Mouse (Mus musculus) hindbrain, embryonic 12.5 days (tissue): Measurements from ENCODE around the gene Brinp1. TPM values are rescaled to one million over a fixed set of nuclear protein-coding genes. Genes with fewer than 3 reads are reported as not detected.

Experiments
- ATAC-seq: fragments of 200-750 bp; cut with Nextera tagmentation; 2 replicates; pipeline ENCODE4 v1.8.0; 2017; ENCODE audit warnings: moderate TSS enrichment; ENCODE audit not compliant: low FRiP score
- H3K27ac ChIP-seq: fragments of 300-500 bp; sonication (generic); 2 replicates; pipeline ENCODE4 v1.5.1; 2016; ENCODE audit warnings: mild to moderate bottlenecking
- H3K27me3 ChIP-seq: fragments of 300-500 bp; sonication (generic); 2 replicates; pipeline ENCODE4 v1.6.1; 2016; ENCODE audit warnings: mild to moderate bottlenecking
- H3K36me3 ChIP-seq: fragments of 300-500 bp; sonication (generic); 2 replicates; pipeline ENCODE4 v1.6.1; 2016; ENCODE audit warnings: mild to moderate bottlenecking
- H3K4me1 ChIP-seq: fragments of 300-500 bp; sonication (generic); 2 replicates; pipeline ENCODE4 v1.6.1; 2016
- H3K4me2 ChIP-seq: fragments of 300-500 bp; sonication (generic); replicated peaks from 2 replicates; pipeline ENCODE4 v1.6.1; 2016; ENCODE audit warnings: mild to moderate bottlenecking
- H3K4me3 ChIP-seq: fragments of 300-500 bp; sonication (generic); 2 replicates; pipeline ENCODE4 v1.5.1; 2016; ENCODE audit warnings: mild to moderate bottlenecking
- H3K9ac ChIP-seq: fragments of 300-500 bp; sonication (generic); 2 replicates; pipeline ENCODE4 v1.6.1; 2016; ENCODE audit warnings: mild to moderate bottlenecking, moderate library complexity
- H3K9me3 ChIP-seq: fragments of 300-500 bp; sonication (generic); replicated peaks from 2 replicates; pipeline ENCODE4 v1.6.1; 2016; ENCODE audit warnings: mild to moderate bottlenecking
- WGBS: fragments of 180-500 bp; shearing (Covaris S2); methylation state at CpG from one replicate; pipeline ENCODE4 v1.1.7; 2016; 5-methylcytosine and 5-hydroxymethylcytosine counted together
- polyA plus RNA-seq: library from polyadenylated mRNA; unstranded; fragments of >200 nt; fragmentation: Nextera tagmentation; extraction: Ambion mirVana; gene quantifications from 2 replicates; pipeline ENCODE4 v1.2.1, GENCODE M21; 2016

Brinp1 gene
- polyA plus RNA-seq = 23.8 and 24.6 TPM in 2 replicates

- Histone ChIP-seq H3K9ac (peak within 1 kb of the TSS; percentile 73), H3K27ac (peak within 1 kb of the TSS; percentile 75), H3K36me3 (no peaks in the 10 kb centered on the region), H3K27me3 (0 out of 2 replicates have a peak, but pooled peaks cover 5% of the 10 kb centered on the region), H3K4me2 (peak within 1 kb of the TSS; percentile 85), H3K9me3 (no peaks in the 10 kb centered on the region), H3K4me1 (0 out of 2 replicates have a peak, but pooled peaks cover 4% of the 10 kb centered on the region), H3K4me3 (peak within 1 kb of the TSS; percentile 62)
- peak; percentile 94 for ATAC-seq
- under 1% methylated on average over 33 of the region's 33 CpGs for WGBS
Observed at GRCm38 (mm10) chr4:68954322-68954901, at the start of gene Brinp1. Gene Brinp1, minus strand, starts transcription at chr4:68954397.

- no peak for ATAC-seq
- 91% methylated on average over 2 of the region's 2 CpGs for WGBS
- Histone ChIP-seq H3K4me1 (0 out of 2 replicates have a peak, but pooled peaks cover 4% of the 10 kb centered on the region), H3K9me3 (no peaks in the 10 kb centered on the region), H3K27me3 (0 out of 2 replicates have a peak, but pooled peaks cover 5% of the 10 kb centered on the region), H3K36me3 (no peaks in the 10 kb centered on the region), H3K9ac (no peak overlapping the region), H3K27ac (no peak overlapping the region), H3K4me2 (no peak overlapping the region), H3K4me3 (no peak overlapping the region)
Observed at GRCm38 (mm10) chr4:68957265-68957664, 3.1 kb upstream of the Brinp1 start.

GRCm38 (mm10) chr4:68955621-68956020 is 1.4 kb upstream of the Brinp1 start:
- 0 out of 2 replicates have a peak, but pooled peaks cover 4% of the 10 kb centered on the region for H3K4me1 ChIP-seq
- 0 out of 2 replicates have a peak, but pooled peaks cover 5% of the 10 kb centered on the region for H3K27me3 ChIP-seq
- H3K4me2 ChIP-seq = no peak overlapping the region
- ATAC-seq = no peak
- no peak overlapping the region for H3K4me3 ChIP-seq
- no peaks in the 10 kb centered on the region for H3K9me3 ChIP-seq
- H3K27ac ChIP-seq = no peak overlapping the region
- no peaks in the 10 kb centered on the region for H3K36me3 ChIP-seq
- H3K9ac ChIP-seq = no peak overlapping the region
- WGBS = 8% methylated on average over 4 of the region's 4 CpGs

GRCm38 (mm10) chr4:68953667-68954321 is 403 bp downstream of the Brinp1 start:
- no peaks in the 10 kb centered on the region for H3K36me3 ChIP-seq
- peak overlapping the region; percentile 75 for H3K27ac ChIP-seq
- WGBS = under 1% methylated on average over 40 of the region's 40 CpGs
- H3K4me2 ChIP-seq = peak overlapping the region; percentile 85
- H3K4me3 ChIP-seq = peak overlapping the region; percentile 62
- H3K9ac ChIP-seq = peak overlapping the region; percentile 73
- 0 out of 2 replicates have a peak, but pooled peaks cover 4% of the 10 kb centered on the region for H3K4me1 ChIP-seq
- peak; percentile 82 for ATAC-seq
- H3K9me3 ChIP-seq = no peaks in the 10 kb centered on the region
- 0 out of 2 replicates have a peak, but pooled peaks cover 5% of the 10 kb centered on the region for H3K27me3 ChIP-seq

- 13% methylated on average over 8 of the region's 8 CpGs for WGBS
- H3K4me2 ChIP-seq = peak overlapping the region; percentile 85
- peak overlapping the region; percentile 62 for H3K4me3 ChIP-seq
- H3K9me3 ChIP-seq = no peaks in the 10 kb centered on the region
- H3K4me1 ChIP-seq = 0 out of 2 replicates have a peak, but pooled peaks cover 4% of the 10 kb centered on the region
- H3K27me3 ChIP-seq = 0 out of 2 replicates have a peak, but pooled peaks cover 5% of the 10 kb centered on the region
- H3K36me3 ChIP-seq = no peaks in the 10 kb centered on the region
- peak overlapping the region; percentile 73 for H3K9ac ChIP-seq
- H3K27ac ChIP-seq = no peak overlapping the region
- ATAC-seq = no peak
Observed at GRCm38 (mm10) chr4:68953131-68953551, 1.1 kb downstream of the Brinp1 start.

- no peak overlapping the region for H3K4me2 ChIP-seq
- no peak overlapping the region for H3K4me3 ChIP-seq
Observed at GRCm38 (mm10) chr4:68950556-68950955, 3.6 kb downstream of the Brinp1 start.

GRCm38 (mm10) chr4:68942938-68943337 is 11.3 kb downstream of the Brinp1 start:
- Histone ChIP-seq H3K9me3 (no peaks in the 10 kb centered on the region), H3K4me1 (no peaks in the 10 kb centered on the region), H3K27ac (no peak overlapping the region), H3K9ac (no peak overlapping the region), H3K27me3 (no peaks in the 10 kb centered on the region), H3K36me3 (no peaks in the 10 kb centered on the region), H3K4me2 (no peak overlapping the region), H3K4me3 (no peak overlapping the region)
- WGBS = 87% methylated on average over 2 of the region's 2 CpGs
- no peak for ATAC-seq

More at GRCm38 (mm10) chr4:68950556-68950955, 3.6 kb downstream of the Brinp1 start:
- no peak overlapping the region for H3K9ac ChIP-seq
- no peak overlapping the region for H3K27ac ChIP-seq
- H3K36me3 ChIP-seq = no peaks in the 10 kb centered on the region
- no peaks in the 10 kb centered on the region for H3K9me3 ChIP-seq
- no peak for ATAC-seq
- H3K27me3 ChIP-seq = 0 out of 2 replicates have a peak, but pooled peaks cover 5% of the 10 kb centered on the region
- 5% methylated on average over 2 of the region's 2 CpGs for WGBS
- 0 out of 2 replicates have a peak, but pooled peaks cover 4% of the 10 kb centered on the region for H3K4me1 ChIP-seq

GRCm38 (mm10) chr4:68930022-68930421 is 24.2 kb downstream of the Brinp1 start:
- Histone ChIP-seq H3K27ac (no peak overlapping the region), H3K4me3 (no peak overlapping the region), H3K4me1 (no peaks in the 10 kb centered on the region), H3K36me3 (no peaks in the 10 kb centered on the region), H3K4me2 (no peak overlapping the region), H3K9me3 (no peaks in the 10 kb centered on the region), H3K27me3 (no peaks in the 10 kb centered on the region), H3K9ac (no peak overlapping the region)
- no peak for ATAC-seq
- WGBS = 72% methylated on average over 3 of the region's 3 CpGs

GRCm38 (mm10) chr4:68926091-68926490 is 28.1 kb downstream of the Brinp1 start:
- no peaks in the 10 kb centered on the region for H3K27me3 ChIP-seq
- no peaks in the 10 kb centered on the region for H3K4me1 ChIP-seq
- no peak overlapping the region for H3K4me3 ChIP-seq
- H3K36me3 ChIP-seq = no peaks in the 10 kb centered on the region
- H3K27ac ChIP-seq = no peak overlapping the region
- no peak for ATAC-seq
- no peak overlapping the region for H3K9ac ChIP-seq
- 65% methylated on average over 2 of the region's 2 CpGs for WGBS
- no peak overlapping the region for H3K4me2 ChIP-seq
- no peaks in the 10 kb centered on the region for H3K9me3 ChIP-seq

GRCm38 (mm10) chr4:68922944-68923343 is 31.3 kb downstream of the Brinp1 start:
- no peak overlapping the region for H3K9ac ChIP-seq
- WGBS = 74% methylated on average over 1 of the region's 1 CpGs
- H3K36me3 ChIP-seq = no peaks in the 10 kb centered on the region
- no peak overlapping the region for H3K4me3 ChIP-seq
- H3K4me2 ChIP-seq = no peak overlapping the region
- no peak for ATAC-seq
- H3K9me3 ChIP-seq = no peaks in the 10 kb centered on the region
- no peaks in the 10 kb centered on the region for H3K27me3 ChIP-seq
- H3K27ac ChIP-seq = no peak overlapping the region
- no peaks in the 10 kb centered on the region for H3K4me1 ChIP-seq

- Histone ChIP-seq H3K36me3 (no peaks in the 10 kb centered on the region), H3K27ac (no peak overlapping the region), H3K27me3 (no peaks in the 10 kb centered on the region), H3K4me3 (no peak overlapping the region), H3K9ac (no peak overlapping the region), H3K4me2 (no peak overlapping the region), H3K4me1 (no peaks in the 10 kb centered on the region), H3K9me3 (no peaks in the 10 kb centered on the region)
- WGBS = 96% methylated on average over 1 of the region's 1 CpGs
- ATAC-seq = no peak
Observed at GRCm38 (mm10) chr4:68922504-68922903, 31.7 kb downstream of the Brinp1 start.

GRCm38 (mm10) chr4:68920127-68920526 is 34.1 kb downstream of the Brinp1 start:
- no peaks in the 10 kb centered on the region for H3K9me3 ChIP-seq
- no peak for ATAC-seq
- no peak overlapping the region for H3K4me3 ChIP-seq
- no peak overlapping the region for H3K4me2 ChIP-seq
- H3K4me1 ChIP-seq = no peaks in the 10 kb centered on the region
- H3K36me3 ChIP-seq = no peaks in the 10 kb centered on the region
- no peak overlapping the region for H3K27ac ChIP-seq
- WGBS = 72% methylated on average over 3 of the region's 3 CpGs
- H3K27me3 ChIP-seq = no peaks in the 10 kb centered on the region
- no peak overlapping the region for H3K9ac ChIP-seq
